Comparison of ENCODE assay signal across 10 mouse cellular contexts in genomic region chr8:87199461-87200131, GRCm38 (mm10).
A peak's percentile ranks its signal among the peaks of the same experiment; 100 is the strongest.
DNase-seq lines count a peak whose midpoint lies in the region; ATAC-seq lines count a peak whose summit lies in the region.
"Had no signal": no experiment of that assay in that cellular context is flagged by ENCODE, and none has a peak within 500 bp of the region (broad histone marks: within the 10 kb centered on the region; RNA-seq: fewer than 3 reads in every experiment).

No protein-coding gene starts in this region.

- no peaks in the 10 kb centered on the region for H3K4me1 ChIP-seq in embryonic facial prominence, embryonic 11.5 days (ENCODE audit: control insufficient read depth, insufficient read depth, low read length)
- H3K4me1 ChIP-seq in hindbrain, embryonic 14.5 days (replicated peaks; ENCODE audit: control insufficient read depth, insufficient read depth, low read length) = peaks cover 17% of the 10 kb centered on the region
- H3K4me1 ChIP-seq in neural tube, embryonic 11.5 days (ENCODE audit: control insufficient read depth, insufficient read depth, low read length) = peaks cover 12% of the 10 kb centered on the region

- H3K4me2 ChIP-seq in embryonic facial prominence, embryonic 11.5 days (ENCODE audit: low read depth, low read length) = no peak overlapping the region
- no peak overlapping the region for H3K4me2 ChIP-seq in hindbrain, embryonic 14.5 days (replicated peaks)
- peak overlapping the region; percentile 1; the same call in 1 of the 2 replicates for H3K4me2 ChIP-seq in neural tube, embryonic 11.5 days (ENCODE audit: low read depth)

- H3K4me3 ChIP-seq in embryonic facial prominence, embryonic 11.5 days (ENCODE audit: low read depth, low read length) = no peak overlapping the region
- no peak overlapping the region for H3K4me3 ChIP-seq in hindbrain, embryonic 14.5 days (replicated peaks; ENCODE audit: low read length)
- no peak overlapping the region for H3K4me3 ChIP-seq in neural tube, embryonic 11.5 days (ENCODE audit: low read depth, low read length)

- no peak overlapping the region for H3K9ac ChIP-seq in embryonic facial prominence, embryonic 11.5 days (replicated peaks; ENCODE audit: low read length)
- peak overlapping the region; percentile 12; the same call in 1 of the 2 replicates for H3K9ac ChIP-seq in hindbrain, embryonic 14.5 days
- H3K9ac ChIP-seq in neural tube, embryonic 11.5 days (ENCODE audit: low read length) = no peak overlapping the region

- no peak overlapping the region for H3K27ac ChIP-seq in embryonic facial prominence, embryonic 11.5 days (replicated peaks; ENCODE audit: low read depth, low read length)
- H3K27ac ChIP-seq in hindbrain, embryonic 14.5 days = 0 out of 2 replicates have a peak overlapping the region, but pooled peaks have one; percentile 57
- no peak overlapping the region for H3K27ac ChIP-seq in neural tube, embryonic 11.5 days (ENCODE audit: low read depth, low read length)

- H3K9me3 ChIP-seq in embryonic facial prominence, embryonic 11.5 days (replicated peaks; ENCODE audit: control insufficient read depth, low read length) = no peaks in the 10 kb centered on the region
- H3K9me3 ChIP-seq in hindbrain, embryonic 14.5 days (ENCODE audit: control insufficient read depth, low read length) = no peaks in the 10 kb centered on the region
- no peaks in the 10 kb centered on the region for H3K9me3 ChIP-seq in neural tube, embryonic 11.5 days (ENCODE audit: control insufficient read depth, low read length)

- WGBS in embryonic facial prominence, embryonic 11.5 days = 2% methylated on average over 8 of the region's 8 CpGs
- WGBS in hindbrain, embryonic 14.5 days = 2% methylated on average over 8 of the region's 8 CpGs
- 1% methylated on average over 8 of the region's 8 CpGs for WGBS in neural tube, embryonic 11.5 days

- peak; percentile 82 for ATAC-seq in embryonic facial prominence, embryonic 11.5 days (replicated peaks; ENCODE audit: insufficient number of reproducible peaks, low FRiP score, low TSS enrichment, low read depth)
- ATAC-seq in hindbrain, embryonic 14.5 days (ENCODE audit: low FRiP score) = peak; percentile 43; the same call in 1 of the 2 replicates
- no peak for ATAC-seq in neural tube, embryonic 11.5 days (ENCODE audit: insufficient read depth, low FRiP score, low TSS enrichment)
- ATAC-seq: lung, postnatal 0 days had no signal

- DNase-seq in kidney, postnatal 10 days = peak; percentile 17
- no peak for DNase-seq in kidney, postnatal 36 days
- peak; percentile 64 for DNase-seq in embryonic facial prominence, embryonic 11.5 days (ENCODE audit: low spot score)
- DNase-seq in hindbrain, embryonic 14.5 days (ENCODE audit: low spot score) = no peak
- DNase-seq in neural tube, embryonic 11.5 days (ENCODE audit: low spot score) = peak; percentile 58
- DNase-seq in left cerebral cortex, adult 9 months (ENCODE audit: low spot score in 2 of 2) = no peak
- DNase-seq in thymus, postnatal 36 days = no peak
- no peak for DNase-seq in left cerebral cortex, postnatal 36 days (ENCODE audit: low spot score in 2 of 2)

- H3K27me3 ChIP-seq in embryonic facial prominence, embryonic 11.5 days (ENCODE audit: control insufficient read depth, insufficient read depth, low read length) = no peaks in the 10 kb centered on the region
- no peaks in the 10 kb centered on the region for H3K27me3 ChIP-seq in hindbrain, embryonic 14.5 days (ENCODE audit: control insufficient read depth, insufficient read depth, low read length)
- H3K27me3 ChIP-seq in neural tube, embryonic 11.5 days (ENCODE audit: control insufficient read depth, insufficient read depth, low read length) = no peaks in the 10 kb centered on the region

- intact Hi-C loops in left cerebral cortex, postnatal 36 days (cut with DNase I) = no loop called here

- H3K36me3 ChIP-seq in embryonic facial prominence, embryonic 11.5 days (replicated peaks; ENCODE audit: control insufficient read depth, insufficient read depth, low read depth, low read length) = no peaks in the 10 kb centered on the region
- H3K36me3 ChIP-seq in hindbrain, embryonic 14.5 days (replicated peaks; ENCODE audit: control insufficient read depth, insufficient read depth) = no peaks in the 10 kb centered on the region
- no peaks in the 10 kb centered on the region for H3K36me3 ChIP-seq in neural tube, embryonic 11.5 days (ENCODE audit: control insufficient read depth, insufficient read depth, low read length)
- H3K36me3 ChIP-seq: G1E had no signal

Comparison
In these comparisons a context has a peak if more than half of its experiments do, and no peak if none do; other contexts are left out.
1. DNase-seq: peak in kidney, postnatal 10 days (single experiment), embryonic facial prominence, embryonic 11.5 days (single experiment) and neural tube, embryonic 11.5 days (single experiment); none in kidney, postnatal 36 days (0 of 2), hindbrain, embryonic 14.5 days (single experiment), left cerebral cortex, adult 9 months (0 of 2), thymus, postnatal 36 days (0 of 2) and left cerebral cortex, postnatal 36 days (0 of 2).